Mouse (Mus musculus): ENCODE measurements around the gene Frk.

GRCm38 (mm10) chr10:34541717-34542490, 58.7 kb downstream of the Frk start:
- TF ChIP-seq POLR2A (IDR thresholded peaks at IDR 0.05; ENCODE audit: borderline replicate concordance, low read depth, low read length) = no peak
- no peak for TF ChIP-seq CTCF (IDR thresholded peaks at IDR 0.05; ENCODE audit: low read depth, low read length)

Measured in bone marrow macrophage, adult 2 months (primary cell).